Mouse (Mus musculus): Measurements from ENCODE around the gene Plac1.

Gene Plac1

GRCm38 (mm10) chrX:53197681-53198080, 42.2 kb downstream of the Plac1 start:
- no peak for DNase-seq (ENCODE audit: low read depth)

GRCm38 (mm10) chrX:53196392-53196791, 43.5 kb downstream of the Plac1 start:
- no peak for DNase-seq (ENCODE audit: low read depth)

GRCm38 (mm10) chrX:53188692-53189091, 51.2 kb downstream of the Plac1 start:
- no peak for DNase-seq (ENCODE audit: low read depth)

- no peak for DNase-seq (ENCODE audit: low read depth)
Measured at GRCm38 (mm10) chrX:53179801-53180200, 60.1 kb downstream of the Plac1 start.

GRCm38 (mm10) chrX:53176296-53176695, 63.6 kb downstream of the Plac1 start:
- DNase-seq (ENCODE audit: low read depth) = peak; percentile 57

- no peak for DNase-seq (ENCODE audit: low read depth)
Measured at GRCm38 (mm10) chrX:53168623-53169022, 71.3 kb downstream of the Plac1 start.

GRCm38 (mm10) chrX:53166901-53167525, 72.9 kb downstream of the Plac1 start:
- DNase-seq (ENCODE audit: low read depth) = peak; percentile 43

GRCm38 (mm10) chrX:53166251-53166900, 73.5 kb downstream of the Plac1 start:
- no peak for DNase-seq (ENCODE audit: low read depth)

- peak; percentile 60 for DNase-seq (ENCODE audit: low read depth)
Measured at GRCm38 (mm10) chrX:53162589-53162988, 77.3 kb downstream of the Plac1 start.

GRCm38 (mm10) chrX:53161583-53161982, 78.3 kb downstream of the Plac1 start:
- peak; percentile 68 for DNase-seq (ENCODE audit: low read depth)

- DNase-seq (ENCODE audit: low read depth) = peak; percentile 80
Measured at GRCm38 (mm10) chrX:53161115-53161514, 78.8 kb downstream of the Plac1 start.

- no peak for DNase-seq (ENCODE audit: low read depth)
Measured at GRCm38 (mm10) chrX:53148039-53148438, 91.9 kb downstream of the Plac1 start.

- no peak for DNase-seq (ENCODE audit: low read depth)
Measured at GRCm38 (mm10) chrX:53146389-53146917, 93.5 kb downstream of the Plac1 start.

GRCm38 (mm10) chrX:53139641-53140040, 100.3 kb downstream of the Plac1 start:
- peak; percentile 59 for DNase-seq (ENCODE audit: low read depth)

GRCm38 (mm10) chrX:53137066-53137465, 102.8 kb downstream of the Plac1 start:
- DNase-seq (ENCODE audit: low read depth) = peak; percentile 64

- DNase-seq (ENCODE audit: low read depth) = peak; percentile 74
Measured at GRCm38 (mm10) chrX:53129501-53129900, 110.4 kb downstream of the Plac1 start.

- DNase-seq (ENCODE audit: low read depth) = no peak
Measured at GRCm38 (mm10) chrX:53126492-53127033, 113.3 kb downstream of the Plac1 start.

- DNase-seq (ENCODE audit: low read depth) = peak; percentile 65
Measured at GRCm38 (mm10) chrX:53125838-53126467, 114.0 kb downstream of the Plac1 start.

- no peak for DNase-seq (ENCODE audit: low read depth)
Measured at GRCm38 (mm10) chrX:53123562-53123961, 116.3 kb downstream of the Plac1 start.

- no peak for DNase-seq (ENCODE audit: low read depth)
Measured at GRCm38 (mm10) chrX:53118631-53119030, 121.3 kb downstream of the Plac1 start.

GRCm38 (mm10) chrX:53118019-53118418, 121.9 kb downstream of the Plac1 start:
- DNase-seq (ENCODE audit: low read depth) = no peak

- DNase-seq (ENCODE audit: low read depth) = peak; percentile 73
Measured at GRCm38 (mm10) chrX:53114994-53115393, 124.9 kb downstream of the Plac1 start.

- DNase-seq (ENCODE audit: low read depth) = no peak
Measured at GRCm38 (mm10) chrX:53110142-53110541, 129.8 kb downstream of the Plac1 start.
